Mouse (Mus musculus): ENCODE measurements around the gene Tmprss7. TPM values are rescaled to one million over a fixed set of nuclear protein-coding genes. Genes with fewer than 3 reads are reported as not detected.

Tmprss7 gene
- polyA plus RNA-seq, 1 experiment from 2014 or later, result 0.63 TPM

DNA sequence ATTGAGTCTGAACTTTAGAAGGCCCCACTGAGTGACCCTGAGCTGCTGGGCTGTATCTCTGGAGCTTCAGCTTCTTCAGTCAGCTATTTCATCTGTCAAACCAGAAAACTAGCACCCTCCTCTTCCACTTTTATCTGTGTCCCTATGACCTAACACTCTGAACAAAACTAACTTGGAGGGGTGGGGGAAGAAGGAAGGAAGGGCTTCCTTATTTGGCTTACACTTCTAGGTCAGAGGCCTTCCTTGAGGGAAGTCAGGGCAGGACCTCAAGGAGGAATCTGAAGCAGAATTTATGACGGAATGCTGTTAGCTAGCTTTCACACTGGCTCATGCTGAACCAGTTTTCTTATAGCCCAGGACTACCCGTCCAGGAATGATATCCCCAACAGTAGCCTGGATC lies 42.0 kb downstream of the Tmprss7 start:
- WGBS, result 34% methylated on average over 2 of the region's 2 CpGs
- H3K9me3 ChIP-seq (ENCODE audit: control insufficient read depth, low read length), result no peaks in the 10 kb centered on the region
- H3K27me3 ChIP-seq (replicated peaks; ENCODE audit: control insufficient read depth, insufficient read depth, low read length), result no peaks in the 10 kb centered on the region
- no peak overlapping the region for H3K9ac ChIP-seq (ENCODE audit: low read depth, low read length)
- ATAC-seq (replicated peaks; ENCODE audit: low FRiP score) (no peak), DNase-seq (ENCODE audit: low spot score) (no peak)
- no peak overlapping the region for H3K4me2 ChIP-seq
- no peak overlapping the region for H3K4me3 ChIP-seq (ENCODE audit: low read depth, low read length)
- H3K4me1 ChIP-seq (replicated peaks; ENCODE audit: control insufficient read depth, insufficient read depth, low read length), result peaks cover 7% of the 10 kb centered on the region
- H3K27ac ChIP-seq (ENCODE audit: low read depth, low read length), result no peak overlapping the region
- no peaks in the 10 kb centered on the region for H3K36me3 ChIP-seq (ENCODE audit: control insufficient read depth, insufficient read depth, low read length)

- no peaks in the 10 kb centered on the region for H3K36me3 ChIP-seq (ENCODE audit: control insufficient read depth, insufficient read depth, low read length)
- no peak overlapping the region for H3K27ac ChIP-seq (ENCODE audit: low read depth, low read length)
- DNase-seq (ENCODE audit: low spot score) (no peak), ATAC-seq (replicated peaks; ENCODE audit: low FRiP score) (peak; percentile 81)
- no peaks in the 10 kb centered on the region for H3K4me1 ChIP-seq (replicated peaks; ENCODE audit: control insufficient read depth, insufficient read depth, low read length)
- H3K4me2 ChIP-seq, result no peak overlapping the region
- 43% methylated on average over 6 of the region's 6 CpGs for WGBS
- no peaks in the 10 kb centered on the region for H3K9me3 ChIP-seq (ENCODE audit: control insufficient read depth, low read length)
- no peak overlapping the region for H3K4me3 ChIP-seq (ENCODE audit: low read depth, low read length)
- H3K27me3 ChIP-seq (replicated peaks; ENCODE audit: control insufficient read depth, insufficient read depth, low read length), result no peaks in the 10 kb centered on the region
- no peak overlapping the region for H3K9ac ChIP-seq (ENCODE audit: low read depth, low read length)
Observed at GRCm38 (mm10) chr16:45644380-45644779, 49.1 kb downstream of the Tmprss7 start.

GRCm38 (mm10) chr16:45643944-45644343 lies 49.5 kb downstream of the Tmprss7 start:
- H3K4me1 ChIP-seq (replicated peaks; ENCODE audit: control insufficient read depth, insufficient read depth, low read length), result no peaks in the 10 kb centered on the region
- H3K9me3 ChIP-seq (ENCODE audit: control insufficient read depth, low read length), result no peaks in the 10 kb centered on the region
- no peak overlapping the region for H3K27ac ChIP-seq (ENCODE audit: low read depth, low read length)
- no peak overlapping the region for H3K4me3 ChIP-seq (ENCODE audit: low read depth, low read length)
- no peak overlapping the region for H3K4me2 ChIP-seq
- H3K9ac ChIP-seq (ENCODE audit: low read depth, low read length), result no peak overlapping the region
- no peaks in the 10 kb centered on the region for H3K36me3 ChIP-seq (ENCODE audit: control insufficient read depth, insufficient read depth, low read length)
- DNase-seq (ENCODE audit: low spot score) (no peak), ATAC-seq (replicated peaks; ENCODE audit: low FRiP score) (no peak)
- 72% methylated on average over 3 of the region's 3 CpGs for WGBS
- no peaks in the 10 kb centered on the region for H3K27me3 ChIP-seq (replicated peaks; ENCODE audit: control insufficient read depth, insufficient read depth, low read length)

DNA sequence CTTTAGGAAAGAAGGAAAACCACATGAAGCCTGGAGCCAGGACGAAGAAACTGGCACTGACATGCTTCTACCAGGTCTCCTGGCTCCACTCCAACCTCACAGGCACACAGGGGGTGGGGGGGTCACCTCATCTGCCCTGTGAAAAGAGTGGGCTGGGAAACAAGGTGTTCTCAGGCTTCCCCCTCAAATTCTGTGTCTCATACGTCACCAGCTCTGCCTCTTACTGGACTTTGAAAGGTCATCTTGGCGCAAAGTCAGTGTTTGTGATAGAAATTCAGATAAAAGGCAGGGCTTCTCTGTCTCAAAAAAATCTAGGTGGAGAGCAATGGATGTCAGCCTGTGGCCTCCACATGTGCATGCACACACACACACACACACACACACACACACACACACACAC lies 52.2 kb downstream of the Tmprss7 start:
- no peaks in the 10 kb centered on the region for H3K9me3 ChIP-seq (ENCODE audit: control insufficient read depth, low read length)
- H3K4me2 ChIP-seq, result no peak overlapping the region
- H3K4me3 ChIP-seq (ENCODE audit: low read depth, low read length), result no peak overlapping the region
- no peak for ATAC-seq (replicated peaks; ENCODE audit: low FRiP score)
- 79% methylated on average over 3 of the region's 3 CpGs for WGBS
- H3K4me1 ChIP-seq (replicated peaks; ENCODE audit: control insufficient read depth, insufficient read depth, low read length), result no peaks in the 10 kb centered on the region
- DNase-seq (ENCODE audit: low spot score), result no peak
- no peaks in the 10 kb centered on the region for H3K36me3 ChIP-seq (ENCODE audit: control insufficient read depth, insufficient read depth, low read length)
- no peak overlapping the region for H3K9ac ChIP-seq (ENCODE audit: low read depth, low read length)
- no peaks in the 10 kb centered on the region for H3K27me3 ChIP-seq (replicated peaks; ENCODE audit: control insufficient read depth, insufficient read depth, low read length)
- H3K27ac ChIP-seq (ENCODE audit: low read depth, low read length), result no peak overlapping the region

DNA sequence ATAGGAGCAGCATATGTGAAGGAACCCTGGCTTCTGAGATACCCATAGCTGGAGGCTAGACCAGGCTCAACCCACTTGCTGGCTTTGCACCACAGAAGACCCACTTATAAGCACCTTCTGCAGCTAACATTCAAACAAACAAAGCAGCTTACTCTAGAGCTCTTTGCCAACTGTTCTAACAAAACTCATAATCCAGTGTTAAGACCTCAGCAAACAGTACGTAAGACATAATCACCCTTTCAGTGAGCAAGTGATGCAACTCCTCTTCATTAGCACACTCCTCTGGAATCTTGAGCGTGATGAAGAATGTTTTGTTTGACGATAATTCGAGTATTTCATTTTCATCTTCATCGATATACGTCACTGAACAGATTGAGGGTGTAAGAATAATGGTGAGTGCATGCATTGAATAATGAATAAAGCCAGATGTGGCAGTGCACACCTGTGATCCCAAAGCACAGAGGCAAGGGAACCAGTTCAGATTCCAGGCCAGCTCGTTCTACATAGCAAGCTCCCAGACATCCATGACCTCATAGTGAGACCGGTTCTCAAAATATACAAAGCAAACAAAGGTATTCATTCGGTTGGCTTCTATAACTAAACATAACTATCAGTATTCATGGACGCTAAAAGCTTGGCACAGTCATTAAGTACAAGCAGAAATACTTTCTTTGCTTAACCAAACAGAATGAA lies 53.2 kb downstream of the Tmprss7 start:
- H3K27ac ChIP-seq (ENCODE audit: low read depth, low read length), result no peak overlapping the region
- H3K27me3 ChIP-seq (replicated peaks; ENCODE audit: control insufficient read depth, insufficient read depth, low read length), result no peaks in the 10 kb centered on the region
- no peak for ATAC-seq (replicated peaks; ENCODE audit: low FRiP score)
- no peak overlapping the region for H3K4me2 ChIP-seq
- no peaks in the 10 kb centered on the region for H3K36me3 ChIP-seq (ENCODE audit: control insufficient read depth, insufficient read depth, low read length)
- H3K4me1 ChIP-seq (replicated peaks; ENCODE audit: control insufficient read depth, insufficient read depth, low read length), result no peaks in the 10 kb centered on the region
- H3K4me3 ChIP-seq (ENCODE audit: low read depth, low read length), result no peak overlapping the region
- WGBS, result 84% methylated on average over 10 of the region's 10 CpGs
- no peak for DNase-seq (ENCODE audit: low spot score)
- H3K9me3 ChIP-seq (ENCODE audit: control insufficient read depth, low read length), result no peaks in the 10 kb centered on the region
- H3K9ac ChIP-seq (ENCODE audit: low read depth, low read length), result no peak overlapping the region

GRCm38 (mm10) chr16:45635826-45636225 lies 57.6 kb downstream of the Tmprss7 start:
- Histone ChIP-seq H3K27me3 (replicated peaks; ENCODE audit: control insufficient read depth, insufficient read depth, low read length) (no peaks in the 10 kb centered on the region), H3K9me3 (ENCODE audit: control insufficient read depth, low read length) (no peaks in the 10 kb centered on the region), H3K4me1 (replicated peaks; ENCODE audit: control insufficient read depth, insufficient read depth, low read length) (no peaks in the 10 kb centered on the region), H3K36me3 (ENCODE audit: control insufficient read depth, insufficient read depth, low read length) (no peaks in the 10 kb centered on the region), H3K27ac (ENCODE audit: low read depth, low read length) (no peak overlapping the region), H3K4me2 (no peak overlapping the region), H3K4me3 (ENCODE audit: low read depth, low read length) (no peak overlapping the region), H3K9ac (ENCODE audit: low read depth, low read length) (no peak overlapping the region)
- ATAC-seq (replicated peaks; ENCODE audit: low FRiP score) (no peak), DNase-seq (ENCODE audit: low spot score) (no peak)
- WGBS, result 93% methylated on average over 2 of the region's 2 CpGs

GRCm38 (mm10) chr16:45632420-45632819 lies 61.0 kb downstream of the Tmprss7 start:
- no peaks in the 10 kb centered on the region for H3K4me1 ChIP-seq (replicated peaks; ENCODE audit: control insufficient read depth, insufficient read depth, low read length)
- H3K9me3 ChIP-seq (ENCODE audit: control insufficient read depth, low read length), result no peaks in the 10 kb centered on the region
- no peak overlapping the region for H3K4me2 ChIP-seq
- no peak overlapping the region for H3K4me3 ChIP-seq (ENCODE audit: low read depth, low read length)
- DNase-seq (ENCODE audit: low spot score), result no peak
- ATAC-seq (replicated peaks; ENCODE audit: low FRiP score), result no peak
- H3K27ac ChIP-seq (ENCODE audit: low read depth, low read length), result no peak overlapping the region
- H3K9ac ChIP-seq (ENCODE audit: low read depth, low read length), result no peak overlapping the region
- no peaks in the 10 kb centered on the region for H3K27me3 ChIP-seq (replicated peaks; ENCODE audit: control insufficient read depth, insufficient read depth, low read length)
- WGBS, result 81% methylated on average over 4 of the region's 4 CpGs
- no peaks in the 10 kb centered on the region for H3K36me3 ChIP-seq (ENCODE audit: control insufficient read depth, insufficient read depth, low read length)

DNA sequence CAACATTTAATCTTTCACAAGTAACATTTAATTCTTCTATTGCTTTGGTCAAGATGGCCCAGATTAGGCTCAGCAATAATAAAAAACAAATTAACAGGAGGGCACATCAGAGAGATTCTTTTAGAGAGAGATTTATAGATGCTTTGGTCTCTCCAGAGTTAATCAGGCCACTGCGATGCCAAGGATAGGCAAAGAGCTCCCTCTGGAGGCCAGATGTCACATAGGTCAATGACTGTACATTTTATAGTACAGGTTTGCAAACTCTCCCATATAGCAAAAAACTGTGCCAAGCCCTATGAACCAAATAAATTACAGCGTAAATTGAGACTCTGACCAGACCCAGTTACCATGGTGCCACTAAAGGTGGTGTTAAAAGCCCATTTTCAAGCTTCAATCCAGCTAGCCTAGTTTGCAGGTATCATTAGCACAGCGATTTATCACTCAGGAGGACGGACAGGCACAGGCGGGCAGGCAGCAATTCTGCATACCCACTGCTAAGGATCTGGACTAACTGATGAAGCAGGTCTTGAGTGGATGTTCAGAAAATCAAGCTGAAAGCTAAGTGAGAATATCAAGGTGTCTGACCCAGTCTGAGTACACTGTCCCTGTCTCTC lies 63.0 kb downstream of the Tmprss7 start:
- Histone ChIP-seq H3K4me1 (replicated peaks; ENCODE audit: control insufficient read depth, insufficient read depth, low read length) (no peaks in the 10 kb centered on the region), H3K9ac (ENCODE audit: low read depth, low read length) (no peak overlapping the region), H3K4me3 (ENCODE audit: low read depth, low read length) (no peak overlapping the region), H3K27me3 (replicated peaks; ENCODE audit: control insufficient read depth, insufficient read depth, low read length) (no peaks in the 10 kb centered on the region), H3K36me3 (ENCODE audit: control insufficient read depth, insufficient read depth, low read length) (no peaks in the 10 kb centered on the region), H3K27ac (ENCODE audit: low read depth, low read length) (no peak overlapping the region), H3K4me2 (no peak overlapping the region), H3K9me3 (ENCODE audit: control insufficient read depth, low read length) (no peaks in the 10 kb centered on the region)
- ATAC-seq (replicated peaks; ENCODE audit: low FRiP score), result 0 out of 2 replicates have a peak, but pooled peaks have one; percentile 56
- no peak for DNase-seq (ENCODE audit: low spot score)
- 59% methylated on average over 5 of the region's 5 CpGs for WGBS

GRCm38 (mm10) chr16:45629497-45630105 lies 63.9 kb downstream of the Tmprss7 start:
- 0 out of 2 replicates have a peak, but pooled peaks cover 3% of the 10 kb centered on the region for H3K4me1 ChIP-seq (replicated peaks; ENCODE audit: control insufficient read depth, insufficient read depth, low read length)
- ATAC-seq (replicated peaks; ENCODE audit: low FRiP score), result no peak
- H3K36me3 ChIP-seq (ENCODE audit: control insufficient read depth, insufficient read depth, low read length), result no peaks in the 10 kb centered on the region
- no peaks in the 10 kb centered on the region for H3K27me3 ChIP-seq (replicated peaks; ENCODE audit: control insufficient read depth, insufficient read depth, low read length)
- H3K9me3 ChIP-seq (ENCODE audit: control insufficient read depth, low read length), result no peaks in the 10 kb centered on the region
- H3K4me3 ChIP-seq (ENCODE audit: low read depth, low read length), result no peak overlapping the region
- H3K27ac ChIP-seq (ENCODE audit: low read depth, low read length), result no peak overlapping the region
- H3K9ac ChIP-seq (ENCODE audit: low read depth, low read length), result no peak overlapping the region
- no peak for DNase-seq (ENCODE audit: low spot score)
- WGBS, result 74% methylated on average over 8 of the region's 8 CpGs
- H3K4me2 ChIP-seq, result no peak overlapping the region
